Mouse (Mus musculus) lung, embryonic 15.5 days (tissue): Measurements from ENCODE around the gene Nf2. TPM values are rescaled to one million over a fixed set of nuclear protein-coding genes. Genes with fewer than 3 reads are reported as not detected.

Source experiments
- ATAC-seq: fragments of 200-750 bp; cut with Nextera tagmentation; 2 replicates; pipeline ENCODE4 v1.8.0; 2017; ENCODE audit warnings: moderate number of reproducible peaks, borderline replicate concordance; ENCODE audit not compliant: low FRiP score, low TSS enrichment; ENCODE audit errors: extremely low read depth
- H3K27ac ChIP-seq: fragments of 300-500 bp; sonication (generic); 2 replicates; pipeline ENCODE4 v1.5.1; 2015; ENCODE audit warnings: moderate library complexity, mild to moderate bottlenecking, inconsistent platforms
- H3K27me3 ChIP-seq: fragments of 300-500 bp; sonication (generic); 2 replicates; pipeline ENCODE4 v1.6.1; 2015; ENCODE audit warnings: inconsistent platforms
- H3K36me3 ChIP-seq: fragments of 300-500 bp; sonication (generic); 2 replicates; pipeline ENCODE4 v1.6.1; 2015; ENCODE audit warnings: inconsistent platforms
- H3K4me1 ChIP-seq: fragments of 300-500 bp; sonication (generic); 2 replicates; pipeline ENCODE4 v1.6.1; 2015; ENCODE audit warnings: inconsistent platforms
- H3K4me2 ChIP-seq: fragments of 300-500 bp; sonication (generic); 2 replicates; pipeline ENCODE4 v1.6.1; 2015; ENCODE audit warnings: inconsistent platforms, mild to moderate bottlenecking, moderate library complexity
- H3K4me3 ChIP-seq: fragments of 300-500 bp; sonication (generic); 2 replicates; pipeline ENCODE4 v1.5.1; 2015; ENCODE audit warnings: mild to moderate bottlenecking, inconsistent platforms
- H3K9ac ChIP-seq: fragments of 300-500 bp; sonication (generic); 2 replicates; pipeline ENCODE4 v1.6.1; 2015; ENCODE audit warnings: inconsistent platforms
- H3K9me3 ChIP-seq: fragments of 300-500 bp; sonication (generic); 2 replicates; pipeline ENCODE4 v1.6.1; 2016; ENCODE audit warnings: inconsistent platforms
- WGBS: fragments of 180-500 bp; shearing (Covaris S2); methylation state at CpG from one replicate; pipeline ENCODE4 v1.1.7; 2015; 5-methylcytosine and 5-hydroxymethylcytosine counted together
- polyA plus RNA-seq: library from polyadenylated mRNA; unstranded; fragments of >200 nt; fragmentation: Nextera tagmentation; extraction: Ambion mirVana; gene quantifications from 2 replicates; pipeline ENCODE4 v1.2.1, GENCODE M21; 2015

Gene Nf2
- polyA plus RNA-seq, 1 experiment from 2014 or later: 46.3 TPM

- H3K4me3 ChIP-seq: no peak overlapping the region
- H3K4me1 ChIP-seq: peaks cover 10% of the 10 kb centered on the region; the same call in 1 of the 2 replicates
- no peak overlapping the region for H3K9ac ChIP-seq
- peaks cover 9% of the 10 kb centered on the region for H3K27me3 ChIP-seq
- no peaks in the 10 kb centered on the region for H3K9me3 ChIP-seq
- H3K4me2 ChIP-seq: no peak overlapping the region
- WGBS: 31% methylated on average over 11 of the region's 11 CpGs
- ATAC-seq: no peak
- H3K36me3 ChIP-seq: no peaks in the 10 kb centered on the region
- no peak overlapping the region for H3K27ac ChIP-seq
Measured at GRCm38 (mm10) chr11:4756984-4757788, 92.2 kb downstream of the Nf2 start.

GRCm38 (mm10) chr11:4756460-4756859, 92.9 kb downstream of the Nf2 start:
- peaks cover 10% of the 10 kb centered on the region; the same call in 1 of the 2 replicates for H3K4me1 ChIP-seq
- no peak overlapping the region for H3K4me2 ChIP-seq
- 78% methylated on average over 9 of the region's 9 CpGs for WGBS
- no peak overlapping the region for H3K27ac ChIP-seq
- no peak overlapping the region for H3K4me3 ChIP-seq
- H3K9ac ChIP-seq: no peak overlapping the region
- ATAC-seq: no peak
- H3K36me3 ChIP-seq: no peaks in the 10 kb centered on the region
- H3K27me3 ChIP-seq: peaks cover 2% of the 10 kb centered on the region; the same call in 1 of the 2 replicates
- no peaks in the 10 kb centered on the region for H3K9me3 ChIP-seq

- Histone ChIP-seq H3K9me3 (no peaks in the 10 kb centered on the region), H3K27ac (no peak overlapping the region), H3K4me2 (no peak overlapping the region), H3K4me1 (no peaks in the 10 kb centered on the region), H3K36me3 (no peaks in the 10 kb centered on the region), H3K27me3 (peaks cover 12% of the 10 kb centered on the region), H3K4me3 (no peak overlapping the region), H3K9ac (no peak overlapping the region)
- ATAC-seq: no peak
- WGBS: 60% methylated on average over 11 of the region's 11 CpGs
Measured at GRCm38 (mm10) chr11:4754867-4755266, 94.5 kb downstream of the Nf2 start.

GRCm38 (mm10) chr11:4754036-4754435, 95.3 kb downstream of the Nf2 start:
- 77% methylated on average over 3 of the region's 3 CpGs for WGBS

GRCm38 (mm10) chr11:4752836-4753235, 96.5 kb downstream of the Nf2 start:
- no peak overlapping the region for H3K9ac ChIP-seq
- H3K27ac ChIP-seq: no peak overlapping the region
- no peaks in the 10 kb centered on the region for H3K36me3 ChIP-seq
- 45% methylated on average over 10 of the region's 10 CpGs for WGBS
- H3K4me1 ChIP-seq: no peaks in the 10 kb centered on the region
- no peaks in the 10 kb centered on the region for H3K9me3 ChIP-seq
- H3K27me3 ChIP-seq: peaks cover 33% of the 10 kb centered on the region
- no peak overlapping the region for H3K4me3 ChIP-seq
- H3K4me2 ChIP-seq: no peak overlapping the region
- ATAC-seq: no peak

More at GRCm38 (mm10) chr11:4754036-4754435, 95.3 kb downstream of the Nf2 start:
- Histone ChIP-seq H3K4me2 (no peak overlapping the region), H3K27me3 (peaks cover 21% of the 10 kb centered on the region), H3K4me1 (no peaks in the 10 kb centered on the region), H3K9me3 (no peaks in the 10 kb centered on the region), H3K9ac (no peak overlapping the region), H3K4me3 (no peak overlapping the region), H3K36me3 (no peaks in the 10 kb centered on the region), H3K27ac (no peak overlapping the region)
- no peak for ATAC-seq

- ATAC-seq: no peak
- peaks cover 58% of the 10 kb centered on the region for H3K27me3 ChIP-seq
Measured at GRCm38 (mm10) chr11:4750263-4750662, 99.1 kb downstream of the Nf2 start.

GRCm38 (mm10) chr11:4747285-4747684, 102.1 kb downstream of the Nf2 start:
- ATAC-seq: no peak
- no peaks in the 10 kb centered on the region for H3K9me3 ChIP-seq
- 1% methylated on average over 11 of the region's 12 CpGs for WGBS
- peak overlapping the region; percentile 90 for H3K4me2 ChIP-seq
- peaks cover 88% of the 10 kb centered on the region for H3K27me3 ChIP-seq
- H3K4me3 ChIP-seq: peak overlapping the region; percentile 45
- H3K27ac ChIP-seq: no peak overlapping the region
- H3K4me1 ChIP-seq: peaks cover 15% of the 10 kb centered on the region
- no peak overlapping the region for H3K9ac ChIP-seq
- H3K36me3 ChIP-seq: no peaks in the 10 kb centered on the region

More at GRCm38 (mm10) chr11:4750263-4750662, 99.1 kb downstream of the Nf2 start:
- H3K36me3 ChIP-seq: no peaks in the 10 kb centered on the region
- 3% methylated on average over 9 of the region's 9 CpGs for WGBS
- H3K9me3 ChIP-seq: no peaks in the 10 kb centered on the region
- H3K4me1 ChIP-seq: peaks cover 15% of the 10 kb centered on the region
- H3K4me2 ChIP-seq: no peak overlapping the region
- no peak overlapping the region for H3K9ac ChIP-seq
- no peak overlapping the region for H3K4me3 ChIP-seq
- H3K27ac ChIP-seq: no peak overlapping the region

- peak within 1 kb of the TSS; percentile 45 for H3K4me3 ChIP-seq
- no peaks in the 10 kb centered on the region for H3K36me3 ChIP-seq
- H3K4me1 ChIP-seq: peaks cover 15% of the 10 kb centered on the region
- no peaks in the 10 kb centered on the region for H3K9me3 ChIP-seq
- no peak within 1 kb of the TSS for H3K9ac ChIP-seq
- H3K4me2 ChIP-seq: peak within 1 kb of the TSS; percentile 90
- peaks cover 89% of the 10 kb centered on the region for H3K27me3 ChIP-seq
- H3K27ac ChIP-seq: no peak within 1 kb of the TSS
- ATAC-seq: no peak
- WGBS: under 1% methylated on average over 58 of the region's 73 CpGs
Measured at GRCm38 (mm10) chr11:4746733-4747132, 102.6 kb downstream of the Nf2 start, which contains the start of gene Cabp7. Gene Cabp7, minus strand, starts transcription at chr11:4746778.

- Histone ChIP-seq H3K27ac (no peak overlapping the region), H3K9ac (no peak overlapping the region), H3K27me3 (peaks cover 92% of the 10 kb centered on the region), H3K4me3 (peak overlapping the region; percentile 45), H3K4me1 (peaks cover 15% of the 10 kb centered on the region), H3K9me3 (no peaks in the 10 kb centered on the region), H3K4me2 (peak overlapping the region; percentile 90), H3K36me3 (no peaks in the 10 kb centered on the region)
- ATAC-seq: no peak
- under 1% methylated on average over 31 of the region's 39 CpGs for WGBS
Measured at GRCm38 (mm10) chr11:4745969-4746368, 103.4 kb downstream of the Nf2 start.

GRCm38 (mm10) chr11:4744691-4745090, 104.6 kb downstream of the Nf2 start:
- WGBS: 52% methylated on average over 6 of the region's 6 CpGs
- peak; percentile 17; the same call in 1 of the 2 replicates for ATAC-seq
- Histone ChIP-seq H3K9me3 (no peaks in the 10 kb centered on the region), H3K4me1 (peaks cover 15% of the 10 kb centered on the region), H3K36me3 (no peaks in the 10 kb centered on the region), H3K27me3 (peaks cover 80% of the 10 kb centered on the region), H3K9ac (no peak overlapping the region), H3K4me3 (no peak overlapping the region), H3K27ac (no peak overlapping the region), H3K4me2 (no peak overlapping the region)

GRCm38 (mm10) chr11:4740785-4741184, 108.6 kb downstream of the Nf2 start:
- Histone ChIP-seq H3K9me3 (no peaks in the 10 kb centered on the region), H3K4me2 (no peak overlapping the region), H3K36me3 (no peaks in the 10 kb centered on the region), H3K27me3 (peaks cover 41% of the 10 kb centered on the region), H3K9ac (no peak overlapping the region), H3K27ac (no peak overlapping the region), H3K4me3 (no peak overlapping the region), H3K4me1 (peaks cover 2% of the 10 kb centered on the region)
- 52% methylated on average over 5 of the region's 5 CpGs for WGBS
- ATAC-seq: no peak

GRCm38 (mm10) chr11:4738719-4739118, 110.6 kb downstream of the Nf2 start:
- Histone ChIP-seq H3K4me1 (no peaks in the 10 kb centered on the region), H3K9me3 (no peaks in the 10 kb centered on the region), H3K27me3 (peaks cover 21% of the 10 kb centered on the region), H3K27ac (no peak overlapping the region), H3K9ac (no peak overlapping the region), H3K4me3 (no peak overlapping the region), H3K36me3 (no peaks in the 10 kb centered on the region), H3K4me2 (no peak overlapping the region)
- no peak for ATAC-seq
- WGBS: 92% methylated on average over 16 of the region's 16 CpGs
